Comparison of ENCODE assay signal across 25 mouse cellular contexts in genomic region chr1:180503484-180503883, GRCm38 (mm10). TPM values are rescaled to one million over a fixed set of nuclear protein-coding genes. Genes with fewer than 3 reads are reported as not detected.
"Had no signal": no experiment of that assay in that cellular context is flagged by ENCODE, and none has a peak within 500 bp of the region (broad histone marks: within the 10 kb centered on the region; RNA-seq: fewer than 3 reads in every experiment).

No protein-coding gene starts in this region.

- H3K27ac ChIP-seq: heart, adult 2 months; heart, embryonic 10.5 days; hindbrain, embryonic 10.5 days; hindbrain, embryonic 13.5 days; intestine, embryonic 15.5 days; layer of hippocampus, adult 2 months; left cerebral cortex, adult 2 months; limb, embryonic 10.5 days; limb, embryonic 12.5 days; liver, embryonic 13.5 days had no signal

- ATAC-seq: inflammation-experienced regulatory T-cells, adult 6 months; intestine, embryonic 15.5 days; intestine, postnatal 0 days had no signal

- H3K36me3 ChIP-seq: heart, embryonic 10.5 days; heart, embryonic 12.5 days; hindbrain, embryonic 10.5 days; hindbrain, embryonic 13.5 days; intestine, embryonic 15.5 days; limb, embryonic 10.5 days; limb, embryonic 12.5 days; liver, embryonic 13.5 days had no signal

- H3K27me3 ChIP-seq: hindbrain, embryonic 13.5 days; intestine, embryonic 15.5 days; limb, embryonic 12.5 days; liver, embryonic 13.5 days had no signal

- H3K4me1 ChIP-seq: heart, embryonic 12.5 days; hindbrain, embryonic 13.5 days; intestine, embryonic 15.5 days; liver, embryonic 13.5 days had no signal

- H3K4me3 ChIP-seq: heart, adult 2 months; heart, embryonic 10.5 days; heart, embryonic 12.5 days; hindbrain, embryonic 10.5 days; hindbrain, embryonic 13.5 days; intestine, embryonic 15.5 days; layer of hippocampus, adult 2 months; left cerebral cortex, adult 2 months; limb, embryonic 10.5 days; limb, embryonic 12.5 days; liver, embryonic 13.5 days had no signal

- DNase-seq: gastrocnemius, postnatal 14 days; gastrocnemius, postnatal 36 days; heart, adult 11 months; heart, adult 2 months; heart, postnatal 10 days; heart, postnatal 4 days; kidney, adult 18-20 months; kidney, adult 8-10 months; kidney, postnatal 10 days; kidney, postnatal 25 days; kidney, postnatal 4 days; liver; liver, embryonic 13.5 days had no signal

- H3K9me3 ChIP-seq: heart, embryonic 12.5 days; hindbrain, embryonic 10.5 days; hindbrain, embryonic 13.5 days; intestine, embryonic 15.5 days; limb, embryonic 10.5 days; limb, embryonic 12.5 days; liver, embryonic 13.5 days had no signal

- H3K9ac ChIP-seq: heart, embryonic 12.5 days; hindbrain, embryonic 13.5 days; intestine, embryonic 15.5 days; limb, embryonic 12.5 days; liver, embryonic 13.5 days had no signal

- H3K4me2 ChIP-seq: heart, embryonic 12.5 days; hindbrain, embryonic 13.5 days; intestine, embryonic 15.5 days; limb, embryonic 12.5 days; liver, embryonic 11.5 days; liver, embryonic 13.5 days had no signal

RNA-seq across cellular contexts. Expression of gene Stum, which starts 20.2 kb away (rescaled TPM):
- polyA plus RNA-seq: inflammation-experienced regulatory T-cells, adult 6 months had no signal
